Mouse (Mus musculus): Measurements from ENCODE around the gene Tmtc2. TPM values are rescaled to one million over a fixed set of nuclear protein-coding genes. Genes with fewer than 3 reads are reported as not detected.
A peak's percentile ranks its signal among the peaks of the same experiment; 100 is the strongest.

Gene Tmtc2
- polyA plus RNA-seq, 1 experiment from 2014 or later, result 10.1 TPM

DNA sequence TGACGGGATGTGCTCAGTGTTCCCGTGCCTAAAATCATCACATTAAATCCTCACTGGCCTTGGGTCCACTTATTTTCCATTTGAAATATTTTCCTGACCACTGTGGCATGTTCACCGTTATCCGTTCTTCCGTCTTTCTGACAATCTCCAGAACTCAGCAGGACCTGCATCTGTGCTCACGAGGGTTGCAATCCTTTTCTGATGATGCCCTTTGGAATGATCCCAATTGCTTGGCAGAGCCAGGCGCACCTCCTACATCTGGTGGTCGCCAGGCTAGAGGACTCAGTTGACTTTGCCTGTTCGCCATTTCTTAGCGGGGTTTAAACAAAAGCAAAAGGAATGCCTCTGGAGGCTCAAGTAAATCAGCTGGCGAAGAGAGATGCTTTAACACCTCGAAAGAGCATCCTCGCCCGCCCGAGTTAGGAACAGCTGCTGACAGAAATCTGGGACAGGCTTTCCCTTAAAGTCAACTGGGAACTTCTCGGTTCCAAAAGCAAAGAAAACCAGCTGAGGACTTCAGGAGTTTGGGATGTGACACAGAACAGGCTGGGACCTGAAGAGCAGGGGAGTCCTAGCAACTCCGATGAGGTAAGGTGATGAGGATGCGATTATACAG is 96.5 kb downstream of the Tmtc2 start:
- 93% methylated on average over 18 of the region's 18 CpGs for WGBS
- peaks cover 7% of the 10 kb centered on the region for H3K4me1 ChIP-seq
- H3K27me3 ChIP-seq (ENCODE audit: low read depth, poor library complexity, severe bottlenecking), result no peaks in the 10 kb centered on the region
- no peaks in the 10 kb centered on the region for H3K9me3 ChIP-seq (replicated peaks)
- no peak overlapping the region for H3K27ac ChIP-seq
- no peaks in the 10 kb centered on the region for H3K36me3 ChIP-seq
- H3K4me3 ChIP-seq, result no peak overlapping the region
- no peak for DNase-seq (ENCODE audit: low spot score)

DNA sequence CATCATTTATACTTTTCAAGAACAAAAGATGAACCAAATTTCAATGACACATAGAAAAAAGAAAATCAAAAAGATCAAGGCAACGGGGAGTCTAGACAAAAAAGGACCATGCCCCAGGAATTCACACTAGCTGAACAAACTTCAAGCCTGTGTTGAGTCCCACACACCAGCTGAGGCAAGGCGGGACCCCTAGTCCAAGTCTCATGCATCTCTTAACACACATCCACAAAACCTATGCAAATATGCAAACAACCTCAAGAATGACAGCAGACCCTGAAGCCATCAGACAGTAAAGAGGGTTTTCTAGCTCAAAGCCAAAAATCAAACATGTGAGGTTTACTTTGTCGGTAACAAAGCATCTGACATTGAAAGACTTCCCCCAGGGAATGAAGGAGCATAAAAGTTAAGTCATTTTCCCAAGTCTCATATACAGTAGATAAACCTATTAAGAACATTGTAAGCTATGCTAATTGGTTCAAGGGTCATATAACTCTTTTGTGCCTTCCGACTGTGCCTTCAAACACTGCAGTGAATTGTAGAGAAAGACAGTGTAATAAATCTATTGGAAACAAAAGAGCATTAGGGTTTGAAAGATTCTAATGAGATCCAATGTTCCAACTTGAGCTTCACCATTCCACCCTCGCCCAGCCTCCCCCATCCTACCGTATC is 100.0 kb downstream of the Tmtc2 start:
- H3K27ac ChIP-seq, result no peak overlapping the region
- DNase-seq (ENCODE audit: low spot score), result no peak
- no peaks in the 10 kb centered on the region for H3K36me3 ChIP-seq
- H3K4me1 ChIP-seq, result no peaks in the 10 kb centered on the region
- no peaks in the 10 kb centered on the region for H3K9me3 ChIP-seq (replicated peaks)
- H3K27me3 ChIP-seq (ENCODE audit: low read depth, poor library complexity, severe bottlenecking), result no peaks in the 10 kb centered on the region
- H3K4me3 ChIP-seq, result no peak overlapping the region
- WGBS, result 87% methylated on average over 6 of the region's 6 CpGs

DNA sequence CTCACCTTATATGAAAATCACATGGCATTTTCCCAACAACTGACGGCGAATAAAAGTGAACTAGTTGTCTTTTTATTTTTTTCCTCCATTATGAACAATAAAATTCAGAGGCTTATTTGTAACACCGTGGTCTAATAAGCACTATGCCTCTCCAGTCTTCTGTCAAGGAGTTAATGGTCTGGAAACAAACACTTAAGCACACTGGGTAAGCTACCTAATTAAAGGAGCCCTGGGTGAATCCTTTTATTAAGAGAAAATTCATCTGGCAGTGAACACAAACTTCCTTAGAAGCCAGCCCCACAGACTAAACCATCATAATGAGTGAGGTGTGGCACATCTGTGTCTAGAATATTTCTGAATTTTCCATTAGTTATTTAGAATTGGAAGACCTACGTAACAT is 109.9 kb downstream of the Tmtc2 start:
- H3K36me3 ChIP-seq, result no peaks in the 10 kb centered on the region
- 91% methylated on average over 4 of the region's 4 CpGs for WGBS
- H3K27ac ChIP-seq, result no peak overlapping the region
- H3K27me3 ChIP-seq (ENCODE audit: low read depth, poor library complexity, severe bottlenecking), result no peaks in the 10 kb centered on the region
- H3K4me3 ChIP-seq, result no peak overlapping the region
- no peaks in the 10 kb centered on the region for H3K9me3 ChIP-seq (replicated peaks)
- H3K4me1 ChIP-seq, result no peaks in the 10 kb centered on the region
- DNase-seq (ENCODE audit: low spot score), result no peak

DNA sequence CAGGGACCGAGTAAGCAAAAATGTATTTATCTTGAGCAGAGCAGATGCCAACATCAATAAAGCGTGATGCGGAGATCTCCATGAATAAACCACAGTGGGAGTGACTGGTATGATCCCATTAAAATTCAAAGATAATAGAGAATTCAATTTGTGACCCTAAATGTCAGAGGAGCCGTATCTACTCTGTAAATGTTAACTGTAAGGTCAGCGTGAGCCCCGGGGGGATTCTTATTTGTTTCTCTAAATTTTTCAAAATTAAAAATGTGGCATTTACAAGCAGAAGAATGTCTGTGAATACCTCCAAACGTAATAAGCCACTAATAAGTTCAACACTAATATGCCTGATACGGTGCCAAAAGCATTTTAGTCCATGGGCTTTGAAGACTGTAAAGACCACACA is 120.8 kb downstream of the Tmtc2 start:
- Histone ChIP-seq H3K9me3 (replicated peaks) (no peaks in the 10 kb centered on the region), H3K27ac (no peak overlapping the region), H3K36me3 (no peaks in the 10 kb centered on the region), H3K4me1 (no peaks in the 10 kb centered on the region), H3K27me3 (ENCODE audit: low read depth, poor library complexity, severe bottlenecking) (no peaks in the 10 kb centered on the region), H3K4me3 (no peak overlapping the region)
- 93% methylated on average over 8 of the region's 8 CpGs for WGBS
- DNase-seq (ENCODE audit: low spot score), result no peak

GRCm38 (mm10) chr10:105447191-105447590 is 127.1 kb downstream of the Tmtc2 start:
- no peak for DNase-seq (ENCODE audit: low spot score)
- Histone ChIP-seq H3K27ac (no peak overlapping the region), H3K4me1 (peaks cover 10% of the 10 kb centered on the region; the same call in 1 of the 2 replicates), H3K27me3 (ENCODE audit: low read depth, poor library complexity, severe bottlenecking) (no peaks in the 10 kb centered on the region), H3K9me3 (replicated peaks) (no peaks in the 10 kb centered on the region), H3K36me3 (no peaks in the 10 kb centered on the region), H3K4me3 (no peak overlapping the region)
- 87% methylated on average over 2 of the region's 2 CpGs for WGBS

GRCm38 (mm10) chr10:105444309-105444708 is 129.9 kb downstream of the Tmtc2 start:
- Histone ChIP-seq H3K36me3 (no peaks in the 10 kb centered on the region), H3K4me3 (no peak overlapping the region), H3K27ac (no peak overlapping the region), H3K27me3 (ENCODE audit: low read depth, poor library complexity, severe bottlenecking) (no peaks in the 10 kb centered on the region), H3K4me1 (peaks cover 12% of the 10 kb centered on the region; the same call in 1 of the 2 replicates), H3K9me3 (replicated peaks) (no peaks in the 10 kb centered on the region)
- WGBS, result 74% methylated on average over 3 of the region's 3 CpGs
- DNase-seq (ENCODE audit: low spot score), result no peak

DNA sequence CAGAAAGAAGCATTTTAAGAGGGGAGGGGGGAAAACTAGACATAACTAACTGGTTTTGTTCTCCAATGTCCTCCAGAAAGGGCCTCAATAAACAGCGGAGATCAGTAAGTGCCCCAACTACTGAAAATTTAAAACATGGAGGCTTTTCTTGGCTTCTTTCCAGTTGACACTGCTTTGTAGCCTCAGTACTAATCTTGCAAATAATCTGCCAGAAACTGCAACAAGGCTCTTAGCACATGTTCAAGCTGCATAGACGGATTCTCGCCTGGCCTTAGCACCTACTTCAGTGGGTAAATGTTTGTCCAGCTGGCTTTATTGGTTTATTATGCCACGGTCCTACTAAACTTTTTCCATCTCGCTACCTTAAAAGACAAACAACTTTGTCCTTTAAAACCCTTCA is 139.4 kb downstream of the Tmtc2 start:
- peaks cover 31% of the 10 kb centered on the region for H3K4me1 ChIP-seq
- no peaks in the 10 kb centered on the region for H3K36me3 ChIP-seq
- WGBS, result 88% methylated on average over 5 of the region's 5 CpGs
- no peak for DNase-seq (ENCODE audit: low spot score)
- H3K27me3 ChIP-seq (ENCODE audit: low read depth, poor library complexity, severe bottlenecking), result no peaks in the 10 kb centered on the region
- H3K4me3 ChIP-seq, result no peak overlapping the region
- no peaks in the 10 kb centered on the region for H3K9me3 ChIP-seq (replicated peaks)
- no peak overlapping the region for H3K27ac ChIP-seq

GRCm38 (mm10) chr10:105430885-105431284 is 143.4 kb downstream of the Tmtc2 start:
- Histone ChIP-seq H3K36me3 (no peaks in the 10 kb centered on the region), H3K4me3 (no peak overlapping the region), H3K27ac (peak overlapping the region; percentile 56), H3K9me3 (replicated peaks) (no peaks in the 10 kb centered on the region), H3K27me3 (ENCODE audit: low read depth, poor library complexity, severe bottlenecking) (no peaks in the 10 kb centered on the region), H3K4me1 (peaks cover 64% of the 10 kb centered on the region)
- peak; percentile 55 for DNase-seq (ENCODE audit: low spot score)
- 25% methylated on average over 3 of the region's 3 CpGs for WGBS

GRCm38 (mm10) chr10:105430232-105430631 is 144.0 kb downstream of the Tmtc2 start:
- no peaks in the 10 kb centered on the region for H3K36me3 ChIP-seq
- WGBS, result 45% methylated on average over 5 of the region's 5 CpGs
- no peak for DNase-seq (ENCODE audit: low spot score)
- peaks cover 68% of the 10 kb centered on the region for H3K4me1 ChIP-seq
- no peak overlapping the region for H3K4me3 ChIP-seq
- peak overlapping the region; percentile 56 for H3K27ac ChIP-seq
- no peaks in the 10 kb centered on the region for H3K27me3 ChIP-seq (ENCODE audit: low read depth, poor library complexity, severe bottlenecking)
- no peaks in the 10 kb centered on the region for H3K9me3 ChIP-seq (replicated peaks)

DNA sequence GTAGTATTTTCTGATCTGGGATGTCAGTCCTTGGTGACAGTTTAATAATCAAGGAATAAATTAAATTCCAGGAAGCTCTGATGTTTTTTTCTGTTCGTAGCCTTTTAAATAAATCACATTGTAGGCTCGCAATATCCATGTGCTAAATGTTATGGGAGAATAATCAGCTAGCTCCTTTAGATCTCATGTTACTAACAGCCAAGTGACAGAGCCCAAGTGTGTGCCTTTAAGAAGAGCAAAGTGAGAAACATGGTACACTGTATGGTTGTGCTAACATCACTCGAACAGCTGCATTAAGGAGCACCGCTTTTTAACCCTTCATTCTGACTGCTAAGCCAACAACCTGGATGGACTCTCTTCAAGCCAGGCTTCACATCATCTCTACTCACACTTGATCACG is 146.2 kb downstream of the Tmtc2 start:
- 38% methylated on average over 5 of the region's 5 CpGs for WGBS
- Histone ChIP-seq H3K27ac (no peak overlapping the region), H3K36me3 (no peaks in the 10 kb centered on the region), H3K4me1 (peaks cover 75% of the 10 kb centered on the region), H3K27me3 (ENCODE audit: low read depth, poor library complexity, severe bottlenecking) (no peaks in the 10 kb centered on the region), H3K4me3 (no peak overlapping the region), H3K9me3 (replicated peaks) (no peaks in the 10 kb centered on the region)
- DNase-seq (ENCODE audit: low spot score), result no peak

- Histone ChIP-seq H3K9me3 (replicated peaks) (no peaks in the 10 kb centered on the region), H3K4me1 (peaks cover 79% of the 10 kb centered on the region), H3K36me3 (no peaks in the 10 kb centered on the region), H3K4me3 (peak overlapping the region; percentile 4; the same call in 1 of the 2 replicates), H3K27ac (peak overlapping the region; percentile 61; the same call in 1 of the 2 replicates), H3K27me3 (ENCODE audit: low read depth, poor library complexity, severe bottlenecking) (no peaks in the 10 kb centered on the region)
- no peak for DNase-seq (ENCODE audit: low spot score)
- WGBS, result 24% methylated on average over 7 of the region's 7 CpGs
These were observed 146.6 kb downstream of the Tmtc2 start for GRCm38 (mm10) chr10:105427625-105428024.

- peaks cover 5% of the 10 kb centered on the region for H3K36me3 ChIP-seq
- WGBS, result 53% methylated on average over 1 of the region's 1 CpGs
- no peak overlapping the region for H3K27ac ChIP-seq
- no peak overlapping the region for H3K4me3 ChIP-seq
- peaks cover 69% of the 10 kb centered on the region for H3K4me1 ChIP-seq
- no peaks in the 10 kb centered on the region for H3K27me3 ChIP-seq (ENCODE audit: low read depth, poor library complexity, severe bottlenecking)
- DNase-seq (ENCODE audit: low spot score), result no peak
- H3K9me3 ChIP-seq (replicated peaks), result no peaks in the 10 kb centered on the region
These were observed 149.2 kb downstream of the Tmtc2 start for GRCm38 (mm10) chr10:105425052-105425451.

GRCm38 (mm10) chr10:105423187-105423586 is 151.1 kb downstream of the Tmtc2 start:
- H3K9me3 ChIP-seq (replicated peaks), result no peaks in the 10 kb centered on the region
- H3K4me3 ChIP-seq, result no peak overlapping the region
- H3K4me1 ChIP-seq, result peaks cover 52% of the 10 kb centered on the region
- DNase-seq (ENCODE audit: low spot score), result no peak
- WGBS, result 47% methylated on average over 3 of the region's 3 CpGs
- no peak overlapping the region for H3K27ac ChIP-seq
- H3K36me3 ChIP-seq, result peaks cover 10% of the 10 kb centered on the region
- no peaks in the 10 kb centered on the region for H3K27me3 ChIP-seq (ENCODE audit: low read depth, poor library complexity, severe bottlenecking)

All from limb, embryonic 10.5 days (tissue).